Mouse (Mus musculus) neutrophil, adult 5-6 weeks (primary cell): ENCODE data around the gene Sephs1. TPM values are rescaled to one million over a fixed set of nuclear protein-coding genes. Genes with fewer than 3 reads are reported as not detected.

Experiments
- ATAC-seq: fragments of 151-379, 151-347 bp; 2 replicates; pipeline ENCODE4 v1.8.0; 2017; ENCODE audit warnings: mild to moderate bottlenecking, moderate TSS enrichment; ENCODE audit not compliant: insufficient number of reproducible peaks, poor library complexity, low FRiP score, severe bottlenecking; ENCODE audit errors: extremely low read depth
- total RNA-seq: library from RNA; stranded (forward); fragments of 200-1000 nt; gene quantifications from 2 replicates; pipeline ENCODE4 v1.2.3, GENCODE M21; 2017

Sephs1 gene
- total RNA-seq, 1 experiment from 2014 or later = 17.6 TPM

DNA sequence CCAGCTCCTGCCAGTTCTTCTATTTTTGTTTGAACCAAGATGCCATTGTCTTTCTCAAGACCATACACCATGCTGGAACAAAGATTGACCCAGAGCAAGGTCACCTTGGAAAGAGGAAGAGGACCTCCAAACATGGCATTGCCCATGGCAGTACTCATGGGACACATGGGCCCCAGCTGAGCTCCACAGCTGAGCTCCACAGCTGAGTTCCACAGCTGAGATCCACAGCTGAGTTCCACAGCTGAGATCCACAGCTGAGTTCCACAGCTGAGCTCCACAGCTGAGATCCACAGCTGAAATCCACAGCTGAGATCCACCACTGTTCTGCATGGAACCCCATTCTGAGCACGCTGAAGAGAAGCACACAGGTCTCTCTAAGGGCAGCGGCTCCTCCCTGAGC lies 69.6 kb downstream of the Sephs1 start:
- 0 out of 2 replicates have a peak, but pooled peaks have one; percentile 6 for ATAC-seq

GRCm38 (mm10) chr2:4954216-4954760 lies 72.9 kb downstream of the Sephs1 start:
- no peak for ATAC-seq

- no peak for ATAC-seq
These were observed 76.7 kb downstream of the Sephs1 start for GRCm38 (mm10) chr2:4958039-4958438.

Other genes with a start within 250 kb of the Sephs1 start
- gene Prpf18, start 229.5 kb upstream of the Sephs1 start, total RNA-seq = 88.5 and 88.8 TPM in 2 replicates
- gene Bend7, start 163.7 kb upstream of the Sephs1 start, total RNA-seq = not detected in 2 replicates
- 106 and 112 TPM in 2 replicates for gene Phyh, start 37.5 kb downstream of the Sephs1 start, total RNA-seq
- not detected in 2 replicates for gene Ucma, start 94.6 kb downstream of the Sephs1 start, total RNA-seq
- 1.4 and 2.3 TPM in 2 replicates for gene Mcm10, start 131.2 kb downstream of the Sephs1 start, total RNA-seq
- 28.1 and 28.2 TPM in 2 replicates for gene Optn, start 182.5 kb downstream of the Sephs1 start, total RNA-seq